Mouse (Mus musculus): Measurements from ENCODE around the gene Man1a.

DNA sequence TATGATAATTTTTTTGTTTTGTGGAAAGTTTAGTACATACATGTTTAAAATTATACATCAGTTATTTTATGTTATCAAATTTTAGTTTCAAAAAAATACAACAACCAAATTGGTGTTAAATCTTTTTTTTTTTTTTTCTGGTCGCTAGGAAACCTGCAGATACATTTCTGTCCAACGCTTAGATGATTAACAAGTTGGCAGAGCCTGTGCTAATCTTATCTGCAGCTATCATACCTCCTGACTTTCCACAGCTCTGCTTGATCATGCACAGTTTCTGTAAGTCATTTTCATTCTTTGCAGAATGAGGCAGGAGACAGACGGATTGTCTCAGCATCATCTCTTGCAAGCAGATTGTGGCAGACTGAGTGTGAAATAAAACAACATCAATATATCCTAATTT lies 69.5 kb downstream of the Man1a start:
- TF ChIP-seq CTCF (conservative IDR thresholded peaks at IDR 0.05; ENCODE audit: low read length): no peak
- no peak for TF ChIP-seq NANOG (IDR thresholded peaks at IDR 0.05; ENCODE audit: borderline replicate concordance, low read length)
- no peak for TF ChIP-seq POU5F1 (IDR thresholded peaks at IDR 0.05; ENCODE audit: borderline replicate concordance, low read length)
